Comparison of ENCODE assay signal across 18 mouse cellular contexts in the genomic region with DNA sequence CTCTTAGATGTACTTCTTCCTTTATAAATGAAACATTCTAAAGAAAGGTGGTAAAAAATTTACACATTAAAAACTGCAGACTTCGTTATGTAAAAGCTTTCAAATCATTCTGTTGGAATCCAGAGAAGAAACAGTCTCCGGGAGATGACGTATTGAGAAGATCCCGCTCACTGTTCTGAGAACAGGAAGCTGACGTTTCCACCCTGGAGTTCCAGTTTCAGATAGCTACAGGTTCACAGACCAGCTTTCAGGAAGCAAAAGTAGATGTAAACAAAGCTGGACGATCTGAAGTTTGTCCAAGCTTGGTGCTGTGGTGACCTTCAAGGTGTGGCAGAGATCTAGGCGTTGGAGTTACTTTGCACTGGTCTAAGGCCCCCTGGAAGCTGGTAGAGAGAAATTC. TPM values are rescaled to one million over a fixed set of nuclear protein-coding genes. Genes with fewer than 3 reads are reported as not detected.
A peak's percentile ranks its signal among the peaks of the same experiment; 100 is the strongest.
DNase-seq lines count a peak whose midpoint lies in the region; ATAC-seq and TF ChIP-seq lines count a peak whose summit lies in the region.
"Had no signal": no experiment of that assay in that cellular context is flagged by ENCODE, and none has a peak within 500 bp of the region (broad histone marks: within the 10 kb centered on the region; RNA-seq: fewer than 3 reads in every experiment).

No protein-coding gene starts in this region.

- no peaks in the 10 kb centered on the region for H3K4me1 ChIP-seq in kidney, postnatal 0 days (replicated peaks; ENCODE audit: insufficient read depth, low read length)
- H3K4me1 ChIP-seq in midbrain, embryonic 14.5 days (ENCODE audit: control insufficient read depth, insufficient read depth, low read length) = no peaks in the 10 kb centered on the region
- H3K4me1 ChIP-seq: embryonic facial prominence, embryonic 15.5 days; hindbrain, embryonic 12.5 days; limb, embryonic 10.5 days had no signal

- H3K27ac ChIP-seq in kidney, postnatal 0 days = no peak overlapping the region
- H3K27ac ChIP-seq in midbrain, embryonic 14.5 days (replicated peaks; ENCODE audit: low read depth, low read length) = no peak overlapping the region
- H3K27ac ChIP-seq: embryonic facial prominence, embryonic 15.5 days; hindbrain, embryonic 12.5 days; limb, embryonic 10.5 days; liver, embryonic 14.5 days had no signal

- no peaks in the 10 kb centered on the region for H3K27me3 ChIP-seq in kidney, postnatal 0 days (ENCODE audit: insufficient read depth, low read length)
- no peaks in the 10 kb centered on the region for H3K27me3 ChIP-seq in midbrain, embryonic 14.5 days (ENCODE audit: control insufficient read depth, insufficient read depth, low read length)
- H3K27me3 ChIP-seq: embryonic facial prominence, embryonic 15.5 days; hindbrain, embryonic 12.5 days had no signal

- DNase-seq in frontal cortex, adult 2 months (ENCODE audit: extremely low spot score in 1 of 2, low spot score in 1 of 2) = no peak
- peak; percentile 9 for DNase-seq in kidney, postnatal 0 days (ENCODE audit: low spot score)
- no peak for DNase-seq in kidney, adult 18-20 months
- DNase-seq in right cerebral cortex, adult 18-20 months = peak; percentile 5
- DNase-seq in right cerebral cortex, adult 2 months (ENCODE audit: low spot score in 2 of 2) = no peak
- DNase-seq in midbrain, embryonic 14.5 days = no peak
- DNase-seq: cerebellum, adult 2 months; kidney, postnatal 25 days; retina, postnatal 1 day; spleen, adult 18-20 months; thymus, postnatal 4 days had no signal

- TF ChIP-seq CTCF in kidney, postnatal 0 days (IDR thresholded peaks at IDR 0.05; ENCODE audit: low read depth) = no peak

- no peak overlapping the region for H3K4me2 ChIP-seq in kidney, postnatal 0 days (ENCODE audit: low read length)
- no peak overlapping the region for H3K4me2 ChIP-seq in midbrain, embryonic 14.5 days (ENCODE audit: low read length)
- H3K4me2 ChIP-seq: embryonic facial prominence, embryonic 15.5 days; hindbrain, embryonic 12.5 days had no signal

- H3K4me3 ChIP-seq in kidney, postnatal 0 days (replicated peaks; ENCODE audit: low read depth, low read length) = no peak overlapping the region
- no peak overlapping the region for H3K4me3 ChIP-seq in midbrain, embryonic 14.5 days (replicated peaks; ENCODE audit: low read depth, low read length)
- H3K4me3 ChIP-seq: embryonic facial prominence, embryonic 15.5 days; hindbrain, embryonic 12.5 days; limb, embryonic 10.5 days had no signal

- peak; percentile 27; the same call in 1 of the 2 replicates for ATAC-seq in frontal cortex, adult (ENCODE audit: low TSS enrichment)
- no peak for ATAC-seq in kidney, postnatal 0 days (replicated peaks; ENCODE audit: low FRiP score, low read depth)
- ATAC-seq in monocyte, adult 5-6 weeks (replicated peaks; ENCODE audit: insufficient number of reproducible peaks, low FRiP score, low TSS enrichment, poor library complexity, severe bottlenecking) = peak; percentile 77
- no peak for ATAC-seq in midbrain, embryonic 14.5 days (ENCODE audit: low FRiP score, low TSS enrichment)
- ATAC-seq: Patski had no signal

- H3K9me3 ChIP-seq in kidney, postnatal 0 days (replicated peaks; ENCODE audit: low read length) = no peaks in the 10 kb centered on the region
- H3K9me3 ChIP-seq in midbrain, embryonic 14.5 days (ENCODE audit: control insufficient read depth, low read length) = no peaks in the 10 kb centered on the region
- H3K9me3 ChIP-seq: embryonic facial prominence, embryonic 15.5 days; hindbrain, embryonic 12.5 days; limb, embryonic 10.5 days had no signal

- 63% methylated on average over 7 of the region's 7 CpGs for WGBS in kidney, postnatal 0 days
- WGBS in midbrain, embryonic 14.5 days = 90% methylated on average over 7 of the region's 7 CpGs

- no peaks in the 10 kb centered on the region for H3K36me3 ChIP-seq in kidney, postnatal 0 days (ENCODE audit: insufficient read depth, low read length)
- H3K36me3 ChIP-seq in midbrain, embryonic 14.5 days (ENCODE audit: control insufficient read depth, insufficient read depth, low read length) = no peaks in the 10 kb centered on the region
- H3K36me3 ChIP-seq: embryonic facial prominence, embryonic 15.5 days; hindbrain, embryonic 12.5 days; limb, embryonic 10.5 days had no signal

- no peak overlapping the region for H3K9ac ChIP-seq in kidney, postnatal 0 days (ENCODE audit: low read depth, low read length)
- no peak overlapping the region for H3K9ac ChIP-seq in midbrain, embryonic 14.5 days (replicated peaks; ENCODE audit: low read length)
- H3K9ac ChIP-seq: embryonic facial prominence, embryonic 15.5 days; hindbrain, embryonic 12.5 days; liver, embryonic 14.5 days had no signal

RNA-seq across cellular contexts. Expression of a gene that starts 41.9 kb away (rescaled TPM):
- 17.5 and 19.9 TPM in 2 replicates for polyA plus RNA-seq in frontal cortex, adult 2 months (2012; rRNA removed)
- polyA plus RNA-seq in kidney, postnatal 0 days (2015; fragmentation: Nextera tagmentation; extraction: Ambion mirVana) = 6.1 and 7.2 TPM in 2 replicates
- total RNA-seq in monocyte, adult 5-6 weeks (2017) = 32.5 to 67.2 TPM (median 61.8 TPM) in 3 replicates
- 7.2 and 8.4 TPM in 2 replicates for polyA plus RNA-seq in midbrain, embryonic 14.5 days (2014; fragmentation: Nextera tagmentation; extraction: Ambion mirVana)

Comparison
In these comparisons a context has a peak if more than half of its experiments do, and no peak if none do; other contexts are left out.
1. DNase-seq: peak in kidney, postnatal 0 days (single experiment) and right cerebral cortex, adult 18-20 months (single experiment); none in frontal cortex, adult 2 months (0 of 2), kidney, adult 18-20 months (single experiment), right cerebral cortex, adult 2 months (0 of 2) and midbrain, embryonic 14.5 days (single experiment).
2. ATAC-seq: peak in frontal cortex, adult (single experiment) and monocyte, adult 5-6 weeks (single experiment); none in kidney, postnatal 0 days (single experiment) and midbrain, embryonic 14.5 days (single experiment).